Mouse (Mus musculus): ENCODE measurements at regions not wholly inside any gene's neighbourhood (a gene's known extent, or its start where the extent isn't known, plus 50 kb on each side); places are given as distances from the start of the nearest gene placed in this dataset.
A peak's percentile ranks its signal among the peaks of the same experiment; 100 is the strongest.

DNA sequence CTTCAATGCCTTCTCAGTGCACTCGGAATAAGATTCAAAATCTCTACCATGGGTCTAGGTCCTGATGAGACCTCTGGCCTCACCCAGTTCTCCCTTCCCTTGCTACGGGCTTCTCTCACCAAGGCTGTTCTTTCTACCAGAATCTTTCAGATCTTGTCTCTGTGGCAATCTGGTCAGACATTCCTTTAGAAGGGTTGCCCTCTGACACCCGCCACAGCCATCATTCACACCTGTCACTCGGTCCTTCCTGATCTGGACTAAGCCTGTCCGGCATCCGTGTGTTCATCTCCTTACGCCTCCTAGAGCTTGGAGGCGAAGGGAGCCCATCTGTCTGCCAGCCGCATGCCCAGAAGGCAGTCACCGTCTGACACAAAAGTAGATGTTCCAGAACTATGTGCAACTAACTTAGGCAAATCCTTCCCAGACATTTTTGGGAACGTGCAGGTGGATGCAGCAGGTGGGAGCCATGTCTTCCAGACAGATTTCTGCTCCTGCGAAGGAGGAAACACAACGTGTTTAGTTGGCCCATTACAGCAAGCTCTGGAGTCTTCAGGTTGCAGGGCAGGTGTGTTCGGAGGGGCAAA lies 77.7 kb downstream of the Fam76b start:
- no peak for DNase-seq (ENCODE audit: low spot score)

DNA sequence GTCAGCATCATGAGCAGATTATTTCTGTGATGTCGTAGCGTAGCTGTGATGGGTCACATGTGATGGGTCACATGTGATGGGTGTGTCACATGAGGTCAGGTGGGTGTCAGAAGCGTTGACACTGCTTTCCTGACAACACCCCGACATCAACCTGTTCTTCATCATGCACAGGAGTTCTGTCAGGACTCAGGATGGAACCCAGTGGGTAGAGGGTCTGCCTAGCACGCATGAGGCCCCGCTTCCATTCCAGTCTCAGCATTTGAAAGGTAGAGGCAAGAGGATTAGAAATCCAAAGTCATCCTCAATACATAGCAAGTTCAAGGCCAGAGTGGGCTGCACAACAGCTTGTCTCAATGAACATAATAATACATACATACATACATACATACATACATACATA lies 79.2 kb downstream of the Fam76b start:
- no peak for DNase-seq (ENCODE audit: low spot score)

DNA sequence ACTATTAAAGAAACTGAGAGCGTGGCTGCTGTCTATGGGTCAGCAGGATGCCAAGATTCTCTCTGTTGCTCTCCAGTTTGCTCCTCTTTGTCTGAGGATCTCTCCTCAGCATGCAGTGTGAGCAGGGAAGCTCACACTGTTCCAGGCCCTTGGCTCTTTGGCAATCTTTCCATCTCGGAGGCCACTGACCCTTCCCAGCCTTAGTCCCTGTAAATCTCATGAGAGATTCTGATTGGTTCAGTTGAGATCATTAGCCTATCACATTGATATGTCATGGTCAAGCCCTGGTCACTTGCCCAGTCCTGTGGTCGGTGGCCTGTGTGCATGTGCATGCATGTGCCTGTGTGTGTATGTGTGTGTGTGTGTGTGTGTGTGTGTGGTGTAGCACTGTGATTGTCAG lies 82.1 kb downstream of the Fam76b start:
- no peak for DNase-seq (ENCODE audit: low spot score)

DNA sequence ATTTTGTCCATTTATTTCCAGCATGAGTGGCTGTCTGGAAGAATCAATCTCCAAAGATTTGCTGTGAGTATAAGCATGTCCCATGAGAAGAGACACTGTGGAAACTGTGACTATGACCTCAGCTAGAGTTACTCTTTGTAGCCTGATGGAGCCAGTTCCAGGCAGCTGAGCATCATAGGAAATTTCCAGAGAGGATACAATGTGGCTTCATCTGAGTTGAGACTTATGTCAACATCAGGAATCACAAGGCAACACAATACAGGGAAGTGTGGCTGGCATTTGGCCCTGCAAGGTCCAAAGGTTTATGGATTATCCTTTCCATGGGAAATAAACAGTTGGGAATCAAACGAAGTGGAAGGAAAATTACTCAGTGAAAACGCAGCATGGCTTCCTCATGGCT lies 82.6 kb downstream of the Fam76b start:
- DNase-seq (ENCODE audit: low spot score) = no peak

DNA sequence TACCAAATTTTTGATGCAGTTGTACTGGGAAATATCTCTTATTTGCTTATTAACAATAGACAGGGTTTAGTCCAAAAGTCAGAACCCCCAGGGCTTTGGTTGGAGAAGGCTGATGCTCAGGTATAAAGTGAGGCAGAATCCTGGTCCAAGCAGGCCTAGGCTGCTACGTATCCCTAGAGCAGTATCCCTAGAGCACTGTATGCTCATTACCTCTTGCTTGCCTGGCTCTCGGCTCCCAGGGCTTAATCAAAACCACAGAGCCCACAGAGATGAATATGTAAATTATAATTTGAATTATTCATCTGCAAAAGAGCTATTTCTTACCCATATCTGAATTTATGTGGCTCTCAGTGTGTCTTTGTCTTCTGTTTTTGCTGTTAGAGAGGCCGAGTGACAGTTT lies 85.9 kb downstream of the Fam76b start:
- DNase-seq (ENCODE audit: low spot score) = no peak

DNA sequence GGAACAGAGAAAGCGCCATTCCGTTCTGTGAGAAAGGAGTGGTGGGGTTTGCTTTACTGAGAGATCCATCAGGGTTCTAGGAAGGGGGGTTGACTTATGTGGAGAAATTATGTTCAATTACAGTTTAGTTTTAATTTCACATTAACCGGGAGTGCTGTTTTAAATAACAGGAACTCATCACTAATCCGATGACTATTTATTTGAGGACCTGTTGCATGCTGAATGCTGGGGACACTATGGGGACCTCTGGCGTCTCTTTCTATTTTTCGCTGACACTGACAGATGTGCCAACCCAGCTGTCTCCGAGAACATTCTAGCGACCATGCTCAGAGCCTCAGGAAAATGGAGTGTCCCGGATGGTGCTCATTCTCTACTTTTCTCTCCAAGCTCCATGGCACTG lies 86.6 kb downstream of the Fam76b start:
- DNase-seq (ENCODE audit: low spot score) = no peak

DNA sequence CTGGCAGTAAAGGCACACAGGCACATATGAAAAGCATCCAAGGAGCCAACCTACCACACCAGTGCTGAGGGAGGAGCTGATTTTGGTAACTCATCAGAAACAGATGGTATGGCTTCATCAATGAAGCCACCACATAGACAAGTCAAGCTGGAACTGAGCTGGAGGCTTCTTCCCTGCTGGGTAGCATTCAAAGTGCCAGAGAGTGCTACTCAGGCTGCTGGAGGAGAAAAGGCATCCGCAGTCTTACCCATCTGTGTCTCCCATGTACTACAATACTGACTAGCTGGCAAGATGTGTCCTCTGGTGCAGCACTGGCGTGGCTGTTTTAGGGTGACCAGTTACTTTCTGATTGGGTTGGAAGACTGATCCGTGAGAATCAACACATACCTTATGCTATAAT lies 87.3 kb downstream of the Fam76b start:
- no peak for DNase-seq (ENCODE audit: low spot score)

DNA sequence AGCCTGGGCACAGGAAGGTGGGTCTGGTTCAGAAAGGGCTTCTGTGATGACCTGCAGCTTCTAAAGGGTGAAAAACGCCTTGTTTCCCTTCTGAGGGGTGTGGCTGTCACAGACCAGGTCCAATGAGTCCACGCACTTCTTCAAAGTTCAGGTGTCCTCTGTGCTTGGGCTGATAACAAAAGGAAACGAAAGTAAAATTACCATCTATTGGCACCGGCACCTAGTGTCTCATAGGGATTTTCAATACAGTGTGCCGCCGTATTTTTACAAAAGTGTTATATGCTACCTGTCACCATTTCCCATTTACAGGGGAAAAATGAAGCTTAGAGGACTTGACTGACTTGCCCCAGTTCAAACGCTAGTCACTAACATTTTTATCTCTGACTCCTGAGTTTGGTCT lies 89.3 kb downstream of the Fam76b start:
- DNase-seq (ENCODE audit: low spot score) = no peak

DNA sequence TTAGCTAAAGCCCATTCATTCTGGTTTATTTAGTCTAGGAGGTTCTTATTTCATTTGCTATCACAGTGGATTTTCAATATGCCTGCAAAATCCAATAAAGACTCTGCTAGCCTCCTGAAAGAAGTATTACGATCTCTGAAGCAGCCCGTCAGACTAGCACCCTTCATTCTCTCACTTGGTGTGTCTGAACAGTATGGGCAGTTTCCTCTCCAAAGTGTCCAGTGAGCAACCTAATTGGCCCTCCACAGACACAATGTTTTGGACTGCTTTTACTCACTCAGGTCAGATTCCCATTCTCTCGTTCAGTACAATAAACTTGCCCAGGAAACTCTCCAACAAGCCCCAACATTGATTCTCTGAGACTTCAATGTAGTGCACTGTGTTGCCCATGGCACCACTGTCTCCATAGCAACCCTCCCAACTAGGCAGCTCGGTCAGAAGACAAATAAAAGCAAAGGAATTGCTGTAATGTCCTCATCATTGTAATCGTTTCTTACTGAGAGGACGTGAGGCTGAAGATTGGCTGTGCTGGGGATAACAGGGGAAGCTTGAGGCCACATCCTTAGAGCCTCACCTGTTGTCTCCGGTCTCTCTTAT lies 91.2 kb downstream of the Fam76b start:
- no peak for DNase-seq (ENCODE audit: low spot score)

DNA sequence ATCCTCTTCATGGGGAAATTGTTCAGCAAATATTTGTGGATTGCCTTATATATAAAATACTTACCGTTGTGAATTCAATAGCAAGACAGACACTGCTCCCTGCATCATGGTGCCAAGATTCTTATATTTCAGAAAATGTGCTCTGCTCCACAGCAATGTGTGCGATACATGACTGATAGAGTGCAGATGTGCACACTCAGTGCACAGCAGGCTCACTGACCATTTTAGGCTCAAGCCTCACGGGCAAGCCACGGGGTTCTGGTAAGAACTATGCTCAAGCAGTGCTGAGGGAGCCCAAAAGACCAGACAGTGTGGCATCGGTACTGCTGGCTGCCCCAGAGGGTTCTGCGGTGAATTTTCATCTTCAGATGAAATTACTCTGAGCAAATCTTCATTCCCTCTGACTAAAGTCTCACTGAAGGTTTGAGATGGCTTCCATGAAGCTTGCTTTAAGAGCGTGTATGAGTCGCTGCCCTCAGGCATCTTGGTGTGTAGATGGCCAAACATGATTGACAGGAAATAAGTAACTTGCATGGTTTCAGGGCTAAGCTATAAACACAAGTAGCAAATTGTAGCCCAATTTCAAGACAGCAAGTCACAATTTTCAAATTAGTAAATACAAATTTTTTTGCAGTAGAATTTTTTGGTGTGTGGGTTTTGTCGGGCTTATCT lies 92.4 kb downstream of the Fam76b start:
- no peak for DNase-seq (ENCODE audit: low spot score)

DNA sequence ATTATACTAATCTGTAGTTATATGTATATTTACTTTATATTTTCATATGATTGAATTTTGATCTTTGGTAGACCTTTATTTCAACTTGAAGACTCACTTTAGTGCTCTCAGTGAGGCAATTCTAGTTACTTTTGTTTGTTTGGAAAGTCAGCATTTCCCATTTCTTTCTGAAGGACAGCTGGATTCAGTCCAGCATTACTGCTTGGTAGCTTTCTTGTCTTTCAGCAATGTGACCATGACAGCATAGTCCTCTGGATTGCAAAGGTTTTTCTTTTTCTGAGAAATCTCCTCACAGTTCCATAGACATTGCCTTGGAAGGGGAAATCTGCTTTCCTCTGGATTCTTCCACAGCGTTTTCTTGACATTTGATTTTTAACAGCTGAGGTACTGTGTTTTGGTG lies 93.1 kb downstream of the Fam76b start:
- DNase-seq (ENCODE audit: low spot score) = no peak

DNA sequence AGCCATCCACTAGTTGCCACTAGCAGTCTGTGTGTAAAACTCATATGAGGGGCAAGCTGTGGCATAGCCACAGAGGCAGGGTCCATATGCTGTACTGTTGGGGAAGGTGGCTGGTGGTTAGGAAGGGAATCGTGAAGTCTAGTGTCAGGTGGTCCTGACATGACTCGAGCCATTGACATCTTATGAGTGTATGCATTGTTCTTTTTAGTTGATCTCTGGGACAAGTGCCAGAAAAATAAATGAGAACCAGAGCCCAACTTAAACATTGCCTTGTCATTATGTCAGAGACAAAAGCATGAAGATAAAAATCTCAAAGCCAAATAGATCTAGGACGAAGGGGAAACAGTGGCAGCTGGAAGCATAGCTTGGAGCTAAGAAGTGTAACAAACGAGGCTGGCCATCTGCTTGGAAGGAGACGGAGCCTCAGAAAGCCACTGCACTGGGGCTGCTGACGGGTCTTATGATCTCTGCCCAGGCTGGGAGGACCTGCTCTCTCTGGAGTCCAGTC lies 104.5 kb downstream of the Fam76b start:
- DNase-seq (ENCODE audit: low spot score) = no peak

DNA sequence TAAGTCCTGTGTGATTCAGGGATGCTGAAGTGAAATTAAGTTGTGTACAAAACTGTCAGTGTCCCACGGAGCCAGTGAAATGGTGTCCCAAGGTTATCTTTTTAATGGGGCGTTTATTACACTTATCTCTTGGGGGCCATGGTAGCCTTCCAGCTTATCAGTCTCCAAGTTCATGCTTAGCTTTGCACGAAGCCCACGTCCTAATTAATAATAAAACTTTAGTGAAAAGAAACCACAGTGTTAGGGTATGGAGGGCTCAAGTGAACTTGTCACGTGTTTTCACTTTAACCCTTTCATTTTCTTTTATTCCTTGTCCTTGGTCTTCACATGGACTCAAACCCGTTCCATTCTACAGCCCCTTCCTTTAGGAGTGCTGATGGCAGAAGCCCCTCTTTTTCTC lies 105.9 kb downstream of the Fam76b start:
- no peak for DNase-seq (ENCODE audit: low spot score)

DNA sequence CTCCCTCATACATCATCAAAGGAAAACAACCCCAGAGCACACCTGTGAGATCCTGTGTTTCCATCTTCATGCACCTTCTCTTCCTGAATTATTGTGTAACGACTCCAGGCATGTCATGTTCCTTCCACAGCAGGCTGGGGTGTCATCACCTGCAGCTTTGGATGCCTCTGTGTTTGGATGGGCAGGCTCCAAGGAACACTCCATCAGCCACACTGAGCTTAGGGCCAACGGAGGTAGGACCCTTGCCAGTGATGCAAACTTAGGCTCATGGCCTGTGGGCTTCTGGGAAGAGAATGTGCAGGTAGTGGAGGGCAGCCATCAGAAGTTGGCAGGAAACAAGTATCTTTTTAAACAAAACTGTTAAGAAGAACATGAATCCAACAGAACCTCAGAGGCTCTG lies 109.8 kb downstream of the Fam76b start:
- DNase-seq (ENCODE audit: low spot score) = no peak

DNA sequence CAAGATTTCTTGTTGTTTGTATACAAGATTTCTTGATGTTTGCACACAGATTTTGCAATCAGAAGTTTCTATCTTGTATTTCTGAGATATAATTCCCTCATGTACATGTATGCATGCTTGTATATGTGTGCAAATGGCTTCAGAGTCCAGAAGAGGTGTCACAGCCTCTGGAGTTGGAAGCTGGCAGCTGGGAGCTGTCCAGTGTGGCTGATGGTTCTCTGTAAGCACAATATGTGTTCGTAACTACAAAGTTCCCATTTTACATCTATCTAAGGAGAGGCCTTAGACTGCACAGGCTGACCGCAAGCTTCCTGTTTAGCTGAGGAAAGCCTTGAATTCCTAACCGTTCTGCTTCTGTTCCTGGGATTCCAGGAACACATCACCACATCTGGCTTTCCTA lies 119.0 kb downstream of the Fam76b start:
- no peak for DNase-seq (ENCODE audit: low spot score)

DNA sequence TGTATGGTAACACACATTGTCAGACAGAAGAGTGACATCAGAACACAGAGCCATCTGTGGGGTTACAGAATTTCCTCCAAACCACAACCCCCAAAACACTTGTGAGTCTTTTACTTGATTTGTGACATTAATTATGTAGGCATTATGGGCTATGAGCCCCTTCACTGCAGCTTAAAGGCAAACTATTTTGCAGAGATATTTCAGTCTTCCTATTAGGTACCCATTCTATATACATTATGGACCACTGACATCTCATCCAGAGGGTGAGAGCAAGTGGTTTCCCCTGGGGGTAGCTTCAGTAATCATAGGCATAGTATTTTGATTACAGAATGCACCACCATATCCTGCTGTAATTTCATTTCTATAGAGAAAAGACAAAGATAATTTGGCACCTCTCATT lies 124.6 kb downstream of the Fam76b start:
- DNase-seq (ENCODE audit: low spot score) = no peak

DNA sequence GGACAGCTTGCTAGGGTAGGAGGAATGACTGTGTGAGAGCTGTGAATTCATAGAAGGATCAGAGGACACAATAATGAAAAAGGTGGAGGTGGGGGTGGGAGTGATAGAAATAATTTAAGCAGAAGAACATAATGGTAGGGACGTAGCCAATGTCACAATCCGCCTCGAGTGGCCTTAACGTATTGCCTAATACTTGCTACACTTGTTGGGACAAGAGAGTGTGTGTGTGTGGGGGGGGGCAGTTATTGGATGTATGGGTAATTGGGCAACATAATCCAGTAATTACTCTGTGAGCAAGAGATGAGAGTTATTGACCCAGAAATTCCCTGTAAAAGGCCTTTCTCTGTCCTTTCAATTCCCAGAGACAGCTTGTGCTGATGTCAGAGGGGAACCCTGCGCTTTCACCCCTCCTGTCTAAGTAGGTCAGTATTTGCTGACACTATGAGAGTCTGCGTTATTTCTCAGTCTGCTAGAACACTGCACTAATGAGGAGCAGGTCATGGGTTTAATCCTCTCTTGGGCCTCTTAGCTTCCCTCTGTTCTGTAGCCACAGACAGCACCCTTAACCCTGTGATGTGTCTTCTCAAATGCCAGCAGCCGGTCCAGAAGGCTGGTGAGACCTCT lies 135.7 kb downstream of the Fam76b start:
- no peak for DNase-seq (ENCODE audit: low spot score)

DNA sequence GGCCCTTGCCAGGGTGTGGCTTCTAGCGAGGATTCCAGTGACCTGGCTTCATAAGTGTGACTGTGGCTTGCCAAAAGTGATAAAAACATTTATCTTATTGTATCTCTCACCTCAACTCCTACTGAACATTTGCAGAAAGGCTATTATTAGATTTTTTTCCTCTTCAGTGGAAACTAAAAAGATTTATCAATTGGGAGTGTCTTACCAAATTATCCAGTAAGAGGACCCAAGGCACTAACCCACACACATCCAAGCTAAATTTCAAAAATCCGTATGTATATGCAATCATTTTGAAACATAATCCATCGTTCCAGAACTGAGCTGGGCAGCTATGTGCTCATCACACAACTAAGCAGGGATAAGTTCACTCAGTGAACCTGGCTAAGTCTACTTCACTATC lies 136.3 kb downstream of the Fam76b start:
- no peak for DNase-seq (ENCODE audit: low spot score)

DNA sequence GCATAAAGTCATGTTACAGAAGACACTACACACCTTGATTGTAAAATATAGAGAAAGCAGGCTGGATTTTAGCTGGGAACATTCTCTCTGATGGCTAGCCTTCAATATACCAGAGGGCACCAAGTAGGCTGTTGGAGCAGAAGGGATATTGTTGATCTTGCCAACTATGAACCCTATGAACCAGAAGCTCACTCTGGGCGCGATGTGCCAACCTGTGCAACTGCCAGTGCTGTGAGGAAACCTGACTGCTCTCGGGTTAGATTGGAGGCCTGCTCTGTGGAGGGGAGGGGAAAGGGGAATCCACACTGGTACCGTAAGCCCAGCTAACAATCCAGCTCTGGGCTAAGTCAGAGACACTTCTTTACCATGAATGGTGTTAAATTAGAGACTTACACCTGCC lies 136.7 kb downstream of the Fam76b start:
- no peak for DNase-seq (ENCODE audit: low spot score)

DNA sequence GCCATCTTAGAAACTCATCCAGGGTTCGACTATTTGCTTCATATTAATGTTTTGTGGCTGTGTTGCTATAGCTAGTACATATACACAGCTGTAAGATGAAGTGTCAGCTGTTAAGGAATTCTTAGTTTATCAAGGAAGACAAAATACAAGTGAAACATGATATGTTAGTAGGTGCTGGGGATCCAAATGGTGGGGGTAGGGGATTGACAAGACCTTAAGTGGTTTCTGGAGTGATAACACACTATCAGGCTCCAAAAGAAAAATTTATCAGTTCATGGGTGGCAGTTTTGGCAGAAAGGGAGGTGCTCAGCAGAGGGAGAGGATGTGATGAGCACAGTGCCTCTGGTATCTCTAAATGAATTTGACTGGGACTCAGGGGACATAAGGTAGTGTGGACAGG lies 138.7 kb downstream of the Fam76b start:
- no peak for DNase-seq (ENCODE audit: low spot score)

DNA sequence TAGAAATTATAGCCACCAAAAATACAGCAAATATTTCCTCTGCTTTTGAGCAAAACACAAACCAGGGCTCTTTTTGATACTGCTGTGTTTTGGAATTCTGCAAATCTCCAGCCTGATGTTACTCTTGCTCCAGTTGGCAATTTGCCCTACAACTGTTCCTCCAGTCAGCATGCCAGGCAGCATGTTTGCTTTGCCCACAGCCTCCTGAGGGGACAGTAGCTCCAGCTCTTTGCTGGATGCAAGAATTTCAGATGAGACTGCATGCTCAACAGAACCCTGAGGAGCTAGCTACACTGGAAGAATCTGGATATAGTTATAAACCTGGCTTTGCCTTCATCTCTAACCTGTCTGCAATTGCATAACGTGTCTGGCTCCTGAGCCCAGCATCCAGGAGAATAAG lies 141.7 kb downstream of the Fam76b start:
- peak; percentile 14 for DNase-seq (ENCODE audit: low spot score)

DNA sequence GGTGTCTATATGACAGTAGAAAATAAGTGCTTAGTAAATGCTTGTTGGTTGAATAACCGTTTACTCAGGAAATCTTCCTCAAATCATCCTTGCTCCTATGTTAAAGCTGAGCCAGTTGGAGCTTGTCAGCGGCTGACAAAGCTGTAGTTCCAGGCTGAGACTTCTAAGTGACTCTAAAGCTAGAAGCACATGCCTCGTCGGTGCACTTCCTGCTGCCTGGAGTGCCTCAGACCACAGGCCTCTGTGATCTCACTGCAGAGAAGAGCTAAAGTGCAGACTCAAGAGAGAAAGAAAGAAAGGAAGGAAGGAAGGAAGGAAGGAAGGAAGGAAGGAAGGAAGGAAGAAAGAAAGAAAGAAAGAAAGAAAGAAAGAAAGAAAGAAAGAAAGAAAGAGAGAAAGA lies 146.1 kb downstream of the Fam76b start:
- no peak for DNase-seq (ENCODE audit: low spot score)

DNA sequence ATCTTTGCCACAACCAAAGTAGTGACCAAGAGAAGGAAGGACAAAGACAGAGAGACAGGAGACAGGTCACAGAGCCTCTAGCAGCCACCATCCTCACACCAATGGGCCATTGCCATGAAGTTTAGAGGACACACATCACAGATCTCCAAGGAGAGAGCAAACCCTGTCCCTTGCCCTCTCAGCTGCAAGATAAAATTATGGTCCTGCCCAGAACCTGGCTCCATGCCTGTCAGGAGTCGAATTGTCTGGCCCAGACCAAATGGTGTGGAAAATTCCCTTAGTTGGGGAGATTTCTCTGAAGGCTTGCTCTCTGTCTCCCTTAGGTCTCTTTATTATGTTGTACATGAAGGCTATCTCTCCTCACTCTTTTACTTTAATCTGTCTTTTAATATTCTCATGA lies 147.4 kb downstream of the Fam76b start:
- no peak for DNase-seq (ENCODE audit: low spot score)

All from ovary, postnatal 14 days (tissue).